ENCODE assay signal across 8 mouse cellular contexts in genomic region chr2:73386356-73387046, GRCm38 (mm10). TPM values are rescaled to one million over a fixed set of nuclear protein-coding genes. Genes with fewer than 3 reads are reported as not detected.
DNase-seq lines count a peak whose midpoint lies in the region; ATAC-seq lines count a peak whose summit lies in the region.

Gene Gpr155, minus strand, starts transcription at chr2:73386572.

- no peaks in the 10 kb centered on the region for H3K9me3 ChIP-seq in forebrain, embryonic 14.5 days (replicated peaks; ENCODE audit: control insufficient read depth, low read length)
- H3K9me3 ChIP-seq in neural tube, embryonic 15.5 days (replicated peaks), result no peaks in the 10 kb centered on the region

- peak within 1 kb of the TSS; percentile 72 for H3K9ac ChIP-seq in forebrain, embryonic 14.5 days (ENCODE audit: low read length)
- peak within 1 kb of the TSS; percentile 87 for H3K9ac ChIP-seq in neural tube, embryonic 15.5 days (replicated peaks)

- intact Hi-C loops in heart, postnatal 14 days (cut with DNase I), result loop anchor here (5.0 kb wide), 1 partner anchor 74 kb away; the partner anchor contains the start of genes Cir1 and Scrn3

- peak within 1 kb of the TSS; percentile 72 for H3K27ac ChIP-seq in forebrain, embryonic 14.5 days (ENCODE audit: low read depth, low read length)
- peak within 1 kb of the TSS; percentile 81 for H3K27ac ChIP-seq in neural tube, embryonic 15.5 days (replicated peaks)

- peaks cover 3% of the 10 kb centered on the region; the same call in 1 of the 2 replicates for H3K36me3 ChIP-seq in forebrain, embryonic 14.5 days (ENCODE audit: control insufficient read depth, insufficient read depth, low read length)
- 0 out of 2 replicates have a peak, but pooled peaks cover 4% of the 10 kb centered on the region for H3K36me3 ChIP-seq in neural tube, embryonic 15.5 days

- H3K4me1 ChIP-seq in forebrain, embryonic 14.5 days (ENCODE audit: control insufficient read depth, insufficient read depth, low read length), result 0 out of 2 replicates have a peak, but pooled peaks cover 3% of the 10 kb centered on the region
- peaks cover 11% of the 10 kb centered on the region for H3K4me1 ChIP-seq in neural tube, embryonic 15.5 days

- 0 out of 2 replicates have a peak, but pooled peaks cover 3% of the 10 kb centered on the region for H3K27me3 ChIP-seq in forebrain, embryonic 14.5 days (replicated peaks; ENCODE audit: control insufficient read depth, insufficient read depth, low read length)
- no peaks in the 10 kb centered on the region; the same call in 1 of the 2 replicates for H3K27me3 ChIP-seq in neural tube, embryonic 15.5 days (replicated peaks)

- under 1% methylated on average over 42 of the region's 44 CpGs for WGBS in forebrain, embryonic 14.5 days
- WGBS in neural tube, embryonic 15.5 days, result under 1% methylated on average over 42 of the region's 44 CpGs

- ATAC-seq in forebrain, embryonic 14.5 days, result peak; percentile 99
- peak; percentile 99 for ATAC-seq in neural tube, embryonic 15.5 days (ENCODE audit: low FRiP score)

- DNase-seq in ES-CJ7 (ENCODE audit: low read depth, low spot score), result peak; percentile 97
- DNase-seq in cerebellum, adult 11 months, result peak; percentile 100
- peak; percentile 98 for DNase-seq in forebrain, embryonic 14.5 days (ENCODE audit: low spot score)
- peak; percentile 99 to 100 for DNase-seq in heart, postnatal 14 days
- peak; percentile 99 for DNase-seq in layer of hippocampus, adult 11-12 months (ENCODE audit: low spot score)
- DNase-seq in lung, adult 18-20 months, result peak; percentile 100
- DNase-seq in testis, postnatal 14 days (ENCODE audit: low spot score), result peak; percentile 99

- H3K4me2 ChIP-seq in forebrain, embryonic 14.5 days (ENCODE audit: low read length), result peak within 1 kb of the TSS; percentile 89
- H3K4me2 ChIP-seq in neural tube, embryonic 15.5 days, result peak within 1 kb of the TSS; percentile 95

- peak within 1 kb of the TSS; percentile 69 for H3K4me3 ChIP-seq in forebrain, embryonic 14.5 days (ENCODE audit: low read depth, low read length)
- peak within 1 kb of the TSS; percentile 82 for H3K4me3 ChIP-seq in neural tube, embryonic 15.5 days (replicated peaks)

RNA-seq across cellular contexts. Expression of gene Gpr155, which starts in this region (rescaled TPM):
- polyA plus RNA-seq in forebrain, embryonic 14.5 days (2014; fragmentation: Nextera tagmentation; extraction: Ambion mirVana), result 9.1 and 9.4 TPM in 2 replicates
- total RNA-seq in heart, postnatal 14 days (2021), result 10 to 100 TPM; 10.8 to 11.1 TPM
- 14.3 and 15.6 TPM in 2 replicates for polyA plus RNA-seq in neural tube, embryonic 15.5 days (2015; fragmentation: Nextera tagmentation; extraction: Ambion mirVana)

Comparison
In these comparisons a context has a peak if more than half of its experiments do, and no peak if none do; other contexts are left out.
1. Peak in every context shown above with its lines: DNase-seq, ATAC-seq, H3K4me3 ChIP-seq and H3K27ac ChIP-seq.